Mouse (Mus musculus) thymus, adult 2 months (tissue): ENCODE measurements around the gene Fez1. TPM values are rescaled to one million over a fixed set of nuclear protein-coding genes. Genes with fewer than 3 reads are reported as not detected.

ENCODE experiments used
- DNase-seq: peaks from one replicate; pipeline ENCODE4 v3.0.0; 2021
- H3K27ac ChIP-seq: fragments of 200-500 bp; 2 replicates; pipeline ENCODE4 v1.5.1; 2012; ENCODE audit warnings: low read length, control low read depth; ENCODE audit not compliant: control insufficient read depth, insufficient read depth
- H3K27me3 ChIP-seq: fragments of 200-500 bp; 2 replicates; pipeline ENCODE4 v1.6.1; 2012; ENCODE audit warnings: mild to moderate bottlenecking, low read length, moderate library complexity, mixed read lengths; ENCODE audit not compliant: control insufficient read depth, insufficient read depth
- H3K36me3 ChIP-seq: fragments of 200-500 bp; 2 replicates; pipeline ENCODE4 v1.6.1; 2012; ENCODE audit warnings: mild to moderate bottlenecking, low read length, moderate library complexity; ENCODE audit not compliant: control insufficient read depth, insufficient read depth
- H3K4me1 ChIP-seq: fragments of 200-500 bp; replicated peaks from 2 replicates; pipeline ENCODE4 v1.6.1; 2012; ENCODE audit warnings: low read length; ENCODE audit not compliant: control insufficient read depth, insufficient read depth
- H3K4me3 ChIP-seq: fragments of 200-500 bp; 2 replicates; pipeline ENCODE4 v1.5.1; 2012; ENCODE audit warnings: mild to moderate bottlenecking, low read length, control low read depth, moderate library complexity; ENCODE audit not compliant: control insufficient read depth, insufficient read depth
- CTCF ChIP-seq: fragments of 200-500 bp; IDR thresholded peaks from 2 replicates; pipeline ENCODE4 v1.5.1; 2012; ENCODE audit warnings: mild to moderate bottlenecking, control low read depth, low read length, moderate library complexity, borderline replicate concordance; ENCODE audit not compliant: control insufficient read depth, poor library complexity, insufficient read depth; ENCODE audit errors: extremely low read depth
- POLR2A ChIP-seq: fragments of 200-500 bp; IDR thresholded peaks from 2 replicates; pipeline ENCODE4 v1.6.1; 2012; ENCODE audit warnings: mild to moderate bottlenecking, low read length, control low read depth, moderate library complexity; ENCODE audit not compliant: control insufficient read depth, poor library complexity, insufficient read depth; ENCODE audit errors: extremely low read depth
- WGBS: fragments of 180-500 bp; shearing (Covaris S2); methylation state at CpG from one replicate; pipeline ENCODE4 v1.1.7; 2018; 5-methylcytosine and 5-hydroxymethylcytosine counted together
- polyA plus RNA-seq: library from polyadenylated mRNA; depleted of rRNA; stranded (reverse); fragments of >200 nt; gene quantifications from 2 replicates; pipeline ENCODE4 v1.2.3, GENCODE M21; 2012

Fez1 gene
- polyA plus RNA-seq, 1 experiment: 0.30 TPM

DNA sequence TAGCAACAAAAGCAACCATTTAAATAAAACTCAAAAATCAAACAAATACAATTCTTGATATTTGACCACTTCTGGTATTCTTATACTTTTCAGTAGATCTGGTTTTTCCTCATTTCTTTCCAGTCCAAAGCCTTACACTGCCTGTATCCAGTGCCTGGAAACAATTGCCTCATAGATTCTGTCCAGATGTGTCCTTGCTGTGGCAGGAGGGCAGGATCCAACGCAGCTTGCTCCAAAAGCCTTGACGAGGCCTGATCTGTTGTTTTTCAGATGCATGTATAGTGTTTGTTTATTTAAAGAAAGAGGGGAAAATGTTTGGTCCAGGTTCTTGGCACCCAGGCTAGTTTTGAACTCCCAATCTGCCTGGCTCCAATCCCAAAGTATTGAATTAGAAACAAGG lies 34.7 kb downstream of the Fez1 start:
- H3K27ac ChIP-seq: no peak overlapping the region

DNA sequence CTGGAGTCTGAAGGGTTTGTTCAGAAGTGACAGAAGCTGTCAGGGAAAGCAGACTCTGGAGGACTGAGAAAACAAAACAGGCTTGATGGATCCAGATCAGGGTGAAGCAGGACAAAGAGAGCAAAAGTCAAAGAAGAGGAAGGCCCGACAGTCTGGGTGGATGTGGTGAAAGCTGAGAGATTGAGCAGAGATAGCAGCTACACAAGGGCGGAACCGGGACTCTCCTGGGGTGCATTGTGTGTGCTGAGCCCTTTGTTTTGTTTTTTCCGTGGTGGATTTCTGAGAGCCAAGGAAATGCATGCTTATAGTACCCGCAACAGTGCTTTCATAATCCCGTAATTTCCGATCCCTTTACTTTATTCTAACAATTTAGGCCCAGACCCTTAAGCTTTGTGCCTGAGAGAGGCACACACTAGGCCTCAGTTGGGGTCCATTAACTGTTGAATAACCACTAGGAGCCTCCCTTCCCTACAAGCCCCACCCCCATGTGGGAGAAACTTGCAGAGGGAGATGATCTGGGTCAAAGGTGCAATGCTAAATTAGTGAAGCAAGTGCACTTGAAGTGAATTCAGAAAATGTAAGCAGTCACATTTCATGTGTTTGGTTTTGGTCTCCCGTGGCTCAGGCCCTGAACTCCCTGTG lies 35.9 kb downstream of the Fez1 start:
- no peak for TF ChIP-seq POLR2A
- TF ChIP-seq CTCF: no peak
- Histone ChIP-seq H3K27me3 (no peaks in the 10 kb centered on the region), H3K36me3 (no peaks in the 10 kb centered on the region), H3K27ac (no peak overlapping the region), H3K4me3 (no peak overlapping the region), H3K4me1 (no peaks in the 10 kb centered on the region)
- DNase-seq: no peak
- 61% methylated on average over 8 of the region's 8 CpGs for WGBS

More for the DNA sequence above, 34.7 kb downstream of the Fez1 start:
- no peak overlapping the region for H3K4me3 ChIP-seq
- no peaks in the 10 kb centered on the region for H3K27me3 ChIP-seq
- no peaks in the 10 kb centered on the region for H3K36me3 ChIP-seq
- TF ChIP-seq POLR2A (no peak), CTCF (no peak)
- no peak for DNase-seq
- no peaks in the 10 kb centered on the region for H3K4me1 ChIP-seq
- 90% methylated on average over 2 of the region's 2 CpGs for WGBS

DNA sequence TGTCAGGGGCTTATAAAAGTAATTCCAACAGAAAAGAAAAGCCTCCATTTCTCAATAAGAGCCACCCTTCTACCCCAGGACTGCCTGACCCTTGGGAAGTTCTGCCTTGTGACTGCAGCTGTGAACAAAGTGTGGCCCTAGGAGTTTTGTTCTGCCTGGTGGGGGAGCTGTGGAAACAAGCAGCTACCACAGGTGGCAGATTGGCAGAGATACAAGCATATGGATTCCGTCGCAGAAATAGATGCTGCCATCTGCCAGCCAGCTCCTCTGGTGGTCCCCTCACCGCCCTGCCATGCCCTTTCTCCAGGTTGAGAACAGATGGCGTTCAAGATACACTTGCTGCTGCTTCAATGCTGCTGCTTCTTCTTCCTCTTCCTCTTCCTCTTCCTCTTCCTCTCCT lies 37.0 kb downstream of the Fez1 start:
- H3K27ac ChIP-seq: no peak overlapping the region
- TF ChIP-seq CTCF: no peak
- no peak for DNase-seq
- no peaks in the 10 kb centered on the region for H3K4me1 ChIP-seq
- no peak overlapping the region for H3K4me3 ChIP-seq
- no peaks in the 10 kb centered on the region for H3K36me3 ChIP-seq
- 71% methylated on average over 4 of the region's 4 CpGs for WGBS
- H3K27me3 ChIP-seq: no peaks in the 10 kb centered on the region

DNA sequence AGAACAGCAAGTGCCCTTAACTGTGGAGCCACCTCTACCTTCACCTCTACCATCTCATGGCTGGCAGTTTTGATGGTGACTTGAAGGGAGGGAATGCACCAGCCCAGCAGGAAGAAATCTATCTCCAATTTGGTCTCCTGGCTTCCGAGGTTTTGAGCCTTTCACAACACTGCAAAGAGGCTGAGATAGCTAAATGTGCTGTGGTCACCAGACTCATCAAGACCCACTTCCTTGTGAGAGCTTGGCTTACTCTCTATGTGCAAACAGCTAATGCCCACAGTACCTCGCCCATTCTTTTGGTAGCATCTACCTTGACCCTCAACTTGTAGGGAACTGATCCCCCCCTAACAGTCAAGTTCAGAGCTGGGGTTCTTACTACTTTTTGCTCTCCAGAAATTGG lies 40.9 kb downstream of the Fez1 start:
- Histone ChIP-seq H3K27ac (no peak overlapping the region), H3K4me1 (no peaks in the 10 kb centered on the region), H3K36me3 (no peaks in the 10 kb centered on the region), H3K27me3 (no peaks in the 10 kb centered on the region), H3K4me3 (no peak overlapping the region)
- 63% methylated on average over 2 of the region's 2 CpGs for WGBS
- no peak for DNase-seq
- TF ChIP-seq POLR2A (no peak), CTCF (no peak)

DNA sequence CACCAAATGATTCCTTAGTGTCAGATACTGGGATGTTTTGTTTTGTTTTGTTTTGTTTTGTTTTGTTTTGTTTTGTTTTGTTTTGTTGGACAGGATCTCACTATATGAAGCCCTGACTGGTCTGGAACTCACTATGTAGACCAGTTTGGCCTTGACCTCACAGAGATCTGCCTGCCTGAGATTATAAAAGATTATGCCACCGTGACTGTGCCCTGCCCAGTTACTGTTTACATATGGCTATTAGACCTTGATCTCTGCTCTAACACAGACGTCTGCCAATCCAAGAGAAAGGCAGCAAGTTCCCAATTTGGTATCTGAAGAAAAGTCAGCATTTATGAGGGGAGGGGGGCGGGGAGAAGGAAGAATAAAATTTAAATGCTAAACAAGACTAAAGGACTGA lies 42.0 kb downstream of the Fez1 start:
- H3K27me3 ChIP-seq: no peaks in the 10 kb centered on the region
- DNase-seq: no peak
- no peak overlapping the region for H3K27ac ChIP-seq
- no peak overlapping the region for H3K4me3 ChIP-seq
- 76% methylated on average over 3 of the region's 3 CpGs for WGBS
- no peaks in the 10 kb centered on the region for H3K36me3 ChIP-seq
- H3K4me1 ChIP-seq: no peaks in the 10 kb centered on the region
- TF ChIP-seq CTCF (no peak), POLR2A (no peak)

DNA sequence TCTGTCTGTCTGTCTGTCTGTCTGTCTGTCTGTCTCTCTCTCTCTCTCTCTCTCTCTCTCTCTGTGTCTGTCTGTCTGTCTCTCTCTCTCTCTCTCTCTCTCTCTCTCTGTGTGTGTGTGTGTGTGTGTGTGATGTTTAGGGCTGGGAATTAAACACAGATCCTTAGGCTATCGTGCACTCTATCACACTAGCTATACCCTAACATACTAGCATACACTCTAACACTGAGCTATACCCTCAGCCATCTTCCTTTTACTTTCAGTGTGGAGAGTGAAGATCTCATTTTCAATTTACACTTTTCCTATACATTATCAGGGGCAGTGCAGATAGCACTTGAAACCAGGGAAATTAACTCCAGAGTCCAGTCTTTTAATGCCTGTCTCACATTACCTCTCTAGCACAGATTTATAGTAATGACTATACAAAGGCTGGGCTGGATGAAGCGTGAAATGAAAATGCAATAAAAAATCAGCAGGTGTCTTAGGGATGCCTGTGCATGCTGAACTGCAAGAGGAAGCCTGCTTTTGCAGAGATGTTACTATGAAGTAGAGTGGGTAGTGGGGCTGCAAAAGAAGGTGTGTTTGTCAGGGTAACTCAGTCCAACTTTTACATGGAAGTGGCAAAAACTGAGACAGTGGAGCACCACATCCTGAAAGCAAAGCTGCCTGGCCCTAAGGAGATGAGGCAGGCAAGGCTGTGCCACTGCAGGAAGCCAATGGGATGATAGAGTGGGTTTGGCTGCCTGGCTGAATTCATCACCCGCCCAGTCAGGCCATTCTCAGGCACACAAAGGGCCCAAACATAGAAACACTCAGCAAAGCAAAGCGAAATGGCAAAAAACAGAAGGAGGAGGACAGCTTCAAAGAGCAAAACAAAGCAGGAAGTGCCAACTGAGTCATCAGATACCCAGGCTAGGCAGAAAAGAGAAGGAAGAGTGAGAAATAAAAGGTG lies 43.5 kb downstream of the Fez1 start:
- no peak for DNase-seq
- no peaks in the 10 kb centered on the region for H3K27me3 ChIP-seq
- 56% methylated on average over 4 of the region's 4 CpGs for WGBS
- no peak overlapping the region for H3K27ac ChIP-seq
- no peaks in the 10 kb centered on the region for H3K36me3 ChIP-seq
- no peaks in the 10 kb centered on the region for H3K4me1 ChIP-seq
- H3K4me3 ChIP-seq: no peak overlapping the region
- no peak for TF ChIP-seq CTCF
- TF ChIP-seq POLR2A: no peak
